Mouse (Mus musculus) embryo, embryonic 9.5 days (tissue): Measurements from ENCODE around the gene Galnt16.

Experiments used
- DNase-seq: peaks from one replicate; pipeline ENCODE4 v3.0.0-alpha.2; 2017; ENCODE audit errors: extremely low spot score

Galnt16 gene

GRCm38 (mm10) chr12:80517977-80518376 is at the start of gene Galnt16:
Gene Galnt16, plus strand, starts transcription at chr12:80518277.
- no peak for DNase-seq

GRCm38 (mm10) chr12:80470206-80470605 is 47.9 kb upstream of the Galnt16 start:
- no peak for DNase-seq

- no peak for DNase-seq
Measured at GRCm38 (mm10) chr12:80471926-80472325, 46.2 kb upstream of the Galnt16 start.

- no peak for DNase-seq
Measured at GRCm38 (mm10) chr12:80473731-80474130, 44.3 kb upstream of the Galnt16 start.

- no peak for DNase-seq
Measured at GRCm38 (mm10) chr12:80479986-80480385, 38.1 kb upstream of the Galnt16 start.

- DNase-seq, result no peak
Measured at GRCm38 (mm10) chr12:80483397-80483796, 34.7 kb upstream of the Galnt16 start.

- no peak for DNase-seq
Measured at GRCm38 (mm10) chr12:80493311-80493710, 24.8 kb upstream of the Galnt16 start.

- DNase-seq, result no peak
Measured at GRCm38 (mm10) chr12:80495691-80496090, 22.4 kb upstream of the Galnt16 start.

GRCm38 (mm10) chr12:80498356-80498755 is 19.7 kb upstream of the Galnt16 start:
- no peak for DNase-seq

- no peak for DNase-seq
Measured at GRCm38 (mm10) chr12:80500506-80500905, 17.6 kb upstream of the Galnt16 start.

- DNase-seq, result no peak
Measured at GRCm38 (mm10) chr12:80504718-80505117, 13.4 kb upstream of the Galnt16 start.

- peak; percentile 18 for DNase-seq
Measured at GRCm38 (mm10) chr12:80507041-80507745, 10.9 kb upstream of the Galnt16 start.

GRCm38 (mm10) chr12:80518393-80518756 is 298 bp downstream of the Galnt16 start:
- DNase-seq, result peak; percentile 71

- DNase-seq, result peak; percentile 75
Measured at GRCm38 (mm10) chr12:80518757-80519620, 912 bp downstream of the Galnt16 start.

GRCm38 (mm10) chr12:80519621-80520332 is 1.7 kb downstream of the Galnt16 start:
- DNase-seq, result peak; percentile 74

GRCm38 (mm10) chr12:80522006-80522405 is 3.9 kb downstream of the Galnt16 start:
- no peak for DNase-seq

- peak; percentile 54 for DNase-seq
Measured at GRCm38 (mm10) chr12:80524276-80524921, 6.3 kb downstream of the Galnt16 start.

- DNase-seq, result peak; percentile 33
Measured at GRCm38 (mm10) chr12:80525513-80525912, 7.4 kb downstream of the Galnt16 start.

- DNase-seq, result no peak
Measured at GRCm38 (mm10) chr12:80526511-80526910, 8.4 kb downstream of the Galnt16 start.

- DNase-seq, result no peak
Measured at GRCm38 (mm10) chr12:80527727-80528389, 9.8 kb downstream of the Galnt16 start.

- no peak for DNase-seq
Measured at GRCm38 (mm10) chr12:80530052-80530451, 12.0 kb downstream of the Galnt16 start.
